Mouse (Mus musculus) frontal cortex, postnatal 36 days (tissue): Measurements from ENCODE around the gene Ccdc34.
A peak's percentile ranks its signal among the peaks of the same experiment; 100 is the strongest.
"Not testable (repeated sequence)": the region's sequence is repeated elsewhere in the genome, so short reads cannot be mapped to it uniquely, and the experiment has no call there.

Source experiments
- DNase-seq, 2 experiments: peaks; one replicate each; pipeline ENCODE4 v3.0.0; 2022; ENCODE audit warnings: low spot score in 2 of 2

The Ccdc34 gene

GRCm38 (mm10) chr2:110077240-110077639 is 59.6 kb downstream of the Ccdc34 start:
- DNase-seq: no peak

DNA sequence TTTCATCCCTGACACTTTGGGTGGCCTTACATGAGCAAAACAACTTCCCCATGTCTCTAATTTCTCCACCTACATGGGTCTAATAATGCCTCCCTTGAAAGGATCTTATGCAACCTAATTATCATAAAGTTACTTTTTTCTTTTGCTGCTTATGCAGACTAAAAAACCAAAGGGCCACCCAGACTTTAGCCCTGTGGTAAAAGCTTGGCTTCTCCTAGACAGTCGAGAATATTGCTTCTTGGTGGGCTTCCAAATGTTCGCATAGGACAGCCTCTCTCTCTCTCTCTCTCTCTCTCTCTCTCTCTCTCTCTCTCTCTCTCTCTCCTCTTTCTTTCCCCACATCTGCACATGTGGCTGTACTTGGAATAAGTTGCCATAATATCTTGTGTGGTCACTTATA is 60.0 kb downstream of the Ccdc34 start:
- DNase-seq: no peak

- no peak for DNase-seq
Measured at GRCm38 (mm10) chr2:110080532-110080931, 62.9 kb downstream of the Ccdc34 start.

DNA sequence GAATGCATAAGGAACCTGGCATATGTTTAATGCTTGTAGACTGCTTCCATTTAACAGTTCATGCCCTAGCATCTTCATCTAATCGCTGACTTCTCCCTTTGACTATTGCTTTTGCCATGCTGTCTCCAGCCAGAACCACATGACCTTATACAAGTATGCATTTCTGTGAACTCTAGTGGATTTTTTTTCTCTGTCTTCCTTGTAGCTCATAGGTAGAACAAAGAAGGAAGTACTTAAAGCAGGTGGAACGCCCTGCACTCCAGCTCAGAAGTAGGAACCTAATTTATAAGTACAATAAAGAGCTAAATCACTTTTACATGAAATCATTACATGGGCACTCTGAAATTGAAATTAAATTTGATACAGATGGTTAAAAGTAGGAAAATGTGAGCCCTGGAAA is 65.4 kb downstream of the Ccdc34 start:
- no peak for DNase-seq

DNA sequence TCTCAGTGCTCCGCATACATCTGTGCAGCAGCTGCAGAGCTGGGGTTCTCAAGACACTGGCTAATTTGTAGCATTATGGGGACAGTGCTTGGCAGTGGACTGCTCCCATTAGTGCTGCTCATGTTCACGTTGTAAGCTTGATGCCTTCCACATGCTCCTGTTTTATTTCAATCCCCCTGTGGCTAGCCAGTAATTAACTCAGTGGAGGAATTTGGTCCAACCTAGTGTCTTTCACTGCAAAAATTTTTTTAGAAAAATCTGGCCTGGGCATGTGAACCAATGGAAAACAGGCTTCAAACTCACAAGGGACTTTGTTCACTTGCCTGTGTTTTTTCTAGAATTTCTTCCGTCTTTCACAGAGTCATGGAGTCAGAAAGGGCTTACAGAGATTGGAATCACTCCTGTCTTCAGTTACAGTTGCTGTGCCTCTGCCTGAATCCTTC is 68.1 kb downstream of the Ccdc34 start:
- no peak for DNase-seq

DNA sequence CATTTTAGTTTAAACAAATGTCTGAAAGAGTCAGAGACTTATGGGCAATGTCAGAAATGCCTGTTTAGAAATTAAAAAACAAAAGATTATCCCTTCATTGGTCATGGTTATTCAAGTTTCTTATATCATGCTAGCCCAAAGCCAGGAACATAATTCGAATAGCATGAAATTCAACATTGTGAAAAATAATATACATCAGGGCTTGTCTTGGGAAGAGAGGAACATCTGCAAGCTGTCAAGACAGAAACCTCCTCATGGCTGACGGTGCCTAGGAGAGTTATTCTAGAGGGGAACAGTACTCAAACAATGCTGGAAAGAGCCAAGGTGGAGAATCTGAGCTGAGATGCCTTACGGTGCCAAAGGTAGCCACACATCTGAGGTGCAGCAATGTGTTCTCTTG is 96.5 kb downstream of the Ccdc34 start:
- DNase-seq: no peak

GRCm38 (mm10) chr2:110129396-110129795 is 111.8 kb downstream of the Ccdc34 start:
- no peak for DNase-seq

DNA sequence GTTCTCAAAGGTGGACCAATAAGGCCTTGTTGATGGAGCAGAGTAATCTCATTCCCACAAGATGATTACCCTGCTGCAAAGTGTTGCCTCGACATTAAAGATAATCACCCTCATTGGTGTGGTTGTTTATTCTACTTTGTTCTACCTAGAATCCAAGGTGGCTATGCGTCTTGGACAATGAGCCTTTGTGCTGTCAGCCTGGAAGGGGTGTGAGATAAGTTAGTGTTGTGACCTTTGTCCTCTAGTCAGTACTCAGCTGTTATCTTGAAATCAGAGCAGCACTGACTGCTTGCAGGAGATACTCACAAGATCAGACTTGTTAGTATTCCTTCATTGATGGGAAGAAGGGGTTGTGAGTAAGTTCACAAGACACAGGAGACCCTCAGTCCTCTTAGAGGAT is 114.0 kb downstream of the Ccdc34 start:
- no peak for DNase-seq

- DNase-seq: no peak
Measured at GRCm38 (mm10) chr2:110133356-110134115, 115.9 kb downstream of the Ccdc34 start.

DNA sequence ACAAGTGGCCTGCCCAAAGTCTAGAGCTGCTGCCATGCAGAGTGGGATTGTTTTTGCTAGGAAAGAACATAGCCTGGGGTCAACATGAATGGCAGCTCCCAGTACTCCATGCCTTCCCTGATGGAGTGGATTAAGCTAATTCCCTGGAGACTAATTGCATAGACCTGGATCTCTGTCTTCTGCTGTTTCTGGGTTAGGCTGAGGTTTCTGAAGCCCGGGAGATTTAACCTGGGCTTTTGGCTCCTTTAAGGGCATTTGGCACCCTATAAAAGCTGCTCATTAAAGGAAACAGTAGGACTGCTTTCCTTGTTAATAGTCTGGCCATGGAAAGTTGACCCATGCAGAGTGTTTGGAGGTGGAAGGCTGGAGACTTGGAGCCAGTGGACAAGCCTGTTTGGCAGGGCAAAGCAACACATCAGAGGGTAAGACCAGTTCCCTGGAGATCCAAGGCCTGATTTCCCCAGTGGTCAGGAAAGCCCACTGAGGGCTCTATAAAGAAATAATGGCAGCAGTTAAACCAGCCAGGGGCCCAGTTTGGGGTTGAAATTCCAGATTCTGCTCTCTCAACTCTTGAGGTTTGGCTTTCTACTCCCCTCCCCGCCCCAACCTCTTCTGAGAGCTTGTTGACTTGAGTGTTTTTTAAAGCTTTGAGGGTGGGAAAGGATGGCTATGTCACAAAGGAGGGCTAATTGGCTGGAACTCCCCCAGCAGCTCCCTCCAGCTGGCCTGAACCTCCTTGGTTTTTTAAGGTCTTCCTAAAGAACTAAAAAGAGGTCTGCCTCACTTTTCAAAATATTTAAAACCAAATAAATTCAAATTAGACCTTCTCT is 117.4 kb downstream of the Ccdc34 start:
- peak; percentile 9 to 28 for DNase-seq

- no peak for DNase-seq
Measured at GRCm38 (mm10) chr2:110137291-110137690, 119.7 kb downstream of the Ccdc34 start.

DNA sequence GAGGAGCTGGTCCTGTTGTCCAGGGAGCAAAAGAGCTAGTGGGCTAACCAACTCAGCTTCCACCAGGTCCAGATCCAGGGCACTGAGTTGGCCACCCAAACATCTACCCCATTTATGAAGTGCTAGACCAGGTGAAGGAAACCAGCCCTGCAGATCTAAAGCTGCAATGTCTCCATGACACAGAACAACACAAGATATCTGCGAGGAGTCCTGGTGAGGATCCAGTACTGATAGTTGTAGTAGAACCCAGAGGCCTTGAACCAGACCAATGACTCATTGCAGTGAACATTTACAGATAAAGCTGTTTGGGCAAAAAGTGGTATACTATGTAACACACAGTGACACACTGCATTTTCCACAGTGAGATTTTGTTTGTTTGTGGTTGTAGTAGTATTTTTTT is 120.5 kb downstream of the Ccdc34 start:
- DNase-seq: no peak

DNA sequence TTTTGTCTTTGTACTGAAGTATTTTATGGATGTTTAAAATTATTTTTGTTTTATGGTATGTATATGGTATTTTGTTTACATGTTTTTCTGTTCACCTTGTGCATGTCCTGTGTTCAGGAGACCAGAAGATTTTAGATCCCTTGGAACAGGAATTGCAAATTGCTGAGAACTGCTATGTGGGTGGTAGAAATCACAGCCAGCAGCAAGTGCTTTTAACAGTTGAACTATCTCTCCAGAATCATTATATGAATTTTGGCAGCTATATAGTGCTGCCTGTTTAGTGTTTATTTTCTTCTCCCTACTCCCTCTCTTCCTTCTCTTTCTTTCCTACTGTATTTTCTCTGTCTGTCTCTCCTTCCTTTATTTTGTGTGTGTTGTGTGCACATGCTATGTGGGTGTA is 130.4 kb downstream of the Ccdc34 start:
- DNase-seq: not testable (repeated sequence)

DNA sequence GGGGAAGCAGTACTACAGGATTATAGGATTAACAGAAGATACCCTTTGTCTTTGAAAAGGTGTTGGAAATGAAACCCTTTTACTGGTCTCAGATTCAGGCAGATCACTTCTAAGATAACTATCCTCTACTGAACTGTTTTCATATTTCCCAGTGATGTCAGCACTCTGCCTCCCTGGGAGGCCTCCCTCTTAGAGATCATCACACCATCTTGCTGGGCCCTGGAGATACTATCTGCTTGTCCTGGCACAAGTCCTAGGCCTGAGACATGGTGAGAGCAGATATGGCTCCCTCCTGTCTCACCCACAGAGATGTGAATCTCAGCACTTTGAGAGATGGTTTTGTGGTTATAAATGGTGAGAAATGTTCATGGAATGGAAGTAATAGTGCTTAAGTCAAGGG is 131.6 kb downstream of the Ccdc34 start:
- DNase-seq: no peak

DNA sequence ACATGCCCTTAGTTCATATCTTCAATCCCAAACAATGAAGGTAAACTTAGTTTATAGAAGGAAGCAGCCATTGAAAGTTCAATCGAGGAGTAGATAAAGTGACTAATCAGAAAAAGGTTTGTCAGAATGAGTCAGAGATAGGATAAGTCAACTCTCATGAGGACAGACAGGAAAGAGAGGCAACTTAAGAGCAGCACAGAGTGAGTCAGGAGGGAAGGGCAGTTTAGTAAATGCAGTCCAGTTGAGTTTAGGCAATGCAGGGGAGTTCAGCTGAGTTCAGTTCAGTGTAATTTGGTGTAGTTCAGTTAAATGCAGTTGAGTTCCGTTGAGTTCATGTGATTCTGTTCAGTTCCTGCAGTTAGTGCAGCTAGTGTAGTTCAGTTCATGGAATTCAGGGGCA is 138.7 kb downstream of the Ccdc34 start:
- DNase-seq: no peak

DNA sequence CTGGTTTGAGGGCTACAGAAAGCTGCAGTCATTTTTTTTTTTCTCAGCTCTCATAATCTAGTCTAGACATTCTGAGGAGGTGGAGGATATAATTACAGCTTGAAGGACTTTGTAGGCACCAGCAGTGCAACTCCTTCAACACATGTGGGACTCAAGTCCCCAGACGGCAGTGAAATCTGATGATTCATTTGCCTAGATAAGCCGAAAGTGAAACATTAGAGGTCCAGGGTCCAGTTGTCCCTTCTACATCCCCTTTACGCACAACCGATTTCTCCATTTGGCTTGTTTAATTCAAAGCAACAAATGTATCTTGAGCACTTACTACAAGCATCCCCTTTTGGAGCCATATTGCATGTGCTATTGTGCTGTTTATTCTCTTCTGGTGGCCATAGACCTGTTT is 147.4 kb downstream of the Ccdc34 start:
- DNase-seq: no peak

DNA sequence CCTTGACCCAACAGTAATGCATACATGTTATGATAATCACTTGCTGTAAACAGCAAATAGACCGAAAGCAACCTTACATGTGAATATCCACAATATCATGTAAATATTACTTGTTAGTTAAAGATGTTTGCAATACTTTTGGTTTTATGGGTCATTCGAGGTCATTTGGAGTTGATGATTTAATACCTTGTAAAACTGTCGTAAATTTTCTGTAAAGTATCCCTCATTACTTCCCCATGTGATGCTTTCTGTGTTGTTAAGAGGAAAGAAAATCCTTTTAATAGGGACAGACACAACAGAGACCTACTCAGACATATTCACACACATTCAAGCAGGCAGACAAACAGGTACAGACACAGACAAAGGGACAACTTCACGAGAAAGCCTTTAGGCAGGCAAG is 150.1 kb downstream of the Ccdc34 start:
- DNase-seq: no peak

GRCm38 (mm10) chr2:110168361-110168760 is 150.7 kb downstream of the Ccdc34 start:
- no peak for DNase-seq

DNA sequence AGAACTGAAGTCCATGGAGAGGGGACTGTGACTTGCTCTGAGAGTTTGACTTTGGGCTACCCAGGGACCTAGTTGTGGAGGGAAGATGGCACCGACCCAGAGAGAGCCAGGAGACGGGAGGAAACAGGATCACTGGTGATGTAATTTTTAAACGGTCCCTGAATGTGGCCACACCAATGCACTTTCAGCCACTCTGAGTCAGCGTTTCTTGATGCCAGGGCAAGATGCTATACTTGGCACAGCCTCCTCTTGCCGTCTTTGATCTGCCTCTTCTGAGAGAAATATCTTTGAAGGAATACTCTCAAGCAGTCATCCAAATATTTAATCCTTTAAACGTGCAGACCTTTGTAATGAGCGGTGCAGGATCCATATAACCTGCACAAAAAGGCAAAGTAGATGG is 154.8 kb downstream of the Ccdc34 start:
- DNase-seq: no peak

- DNase-seq: no peak
Measured at GRCm38 (mm10) chr2:110173818-110174247, 156.2 kb downstream of the Ccdc34 start.

GRCm38 (mm10) chr2:110176761-110177400 is 159.3 kb downstream of the Ccdc34 start:
- no peak for DNase-seq

- DNase-seq: no peak
Measured at GRCm38 (mm10) chr2:110177406-110177805, 159.8 kb downstream of the Ccdc34 start.

DNA sequence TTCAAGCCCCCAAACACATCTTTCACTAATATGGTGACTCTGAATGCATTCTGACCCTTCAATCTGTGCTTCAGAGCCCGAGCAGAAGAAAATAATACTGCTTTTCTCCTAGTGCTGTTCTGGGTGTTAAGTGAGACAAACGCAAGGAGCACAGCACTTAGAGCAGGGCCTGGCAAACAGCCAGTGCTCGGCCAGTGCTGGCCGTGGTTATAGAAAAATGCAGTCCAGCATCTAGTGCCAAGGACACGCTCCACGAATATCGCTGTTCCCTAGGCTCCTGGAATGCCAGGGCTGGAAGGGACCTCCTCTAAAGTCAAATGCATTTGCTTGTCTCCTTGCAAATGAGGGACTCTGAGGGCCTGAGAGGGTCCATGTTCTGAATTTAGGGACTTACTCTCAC is 160.3 kb downstream of the Ccdc34 start:
- DNase-seq: no peak
